Mouse (Mus musculus) left cerebral cortex, adult 9 months (tissue): ENCODE results near the gene Grap.

Experiments
- DNase-seq, 2 experiments: peaks; one replicate each; pipeline ENCODE4 v3.0.0; 2022; ENCODE audit warnings: low spot score in 2 of 2

The Grap gene

DNA sequence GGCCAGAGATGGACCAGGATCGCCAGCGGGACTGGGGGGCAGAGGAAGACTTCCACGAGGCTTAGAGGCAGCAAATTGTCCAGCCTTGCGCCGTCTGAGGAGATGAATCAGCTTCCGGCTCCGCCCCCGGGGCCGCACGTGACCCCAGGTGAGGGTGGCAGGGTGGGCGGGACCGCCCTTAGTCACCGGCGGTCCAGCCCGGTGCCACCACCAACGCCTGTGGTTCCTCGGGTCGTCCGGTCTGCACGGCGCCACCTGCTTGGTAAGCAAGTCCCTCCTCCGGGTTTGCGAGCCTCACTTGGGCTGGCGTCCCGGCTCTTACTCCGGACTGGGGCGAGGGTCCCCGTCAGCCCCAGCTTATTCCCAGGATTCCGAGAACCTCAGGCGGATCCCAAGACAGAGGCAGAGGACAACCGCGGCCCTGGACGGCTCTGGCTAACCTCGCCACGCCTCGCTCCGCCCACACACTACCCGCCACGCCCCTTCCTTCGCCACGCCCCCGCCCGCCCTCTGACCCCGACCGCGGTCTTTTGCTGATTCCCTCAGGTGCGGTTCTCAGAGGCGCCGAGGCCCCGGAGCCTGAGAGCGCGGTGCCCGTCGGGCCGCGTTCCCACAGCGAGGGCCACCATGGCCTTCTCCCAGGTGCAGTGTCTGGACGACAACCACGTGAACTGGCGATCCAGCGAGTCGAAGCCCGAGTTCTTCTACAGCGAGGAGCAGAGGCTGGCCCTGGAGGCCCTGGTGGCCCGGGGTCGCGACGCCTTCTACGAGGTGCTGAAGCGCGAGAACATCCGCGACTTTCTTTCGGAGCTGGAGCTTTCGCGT, 31.1 kb downstream of the Grap start, which contains the start of gene Fam83g:
Fam83g (plus strand) TSS at position 185 of the 825 bp plus-strand sequence.
- DNase-seq, result no peak

DNA sequence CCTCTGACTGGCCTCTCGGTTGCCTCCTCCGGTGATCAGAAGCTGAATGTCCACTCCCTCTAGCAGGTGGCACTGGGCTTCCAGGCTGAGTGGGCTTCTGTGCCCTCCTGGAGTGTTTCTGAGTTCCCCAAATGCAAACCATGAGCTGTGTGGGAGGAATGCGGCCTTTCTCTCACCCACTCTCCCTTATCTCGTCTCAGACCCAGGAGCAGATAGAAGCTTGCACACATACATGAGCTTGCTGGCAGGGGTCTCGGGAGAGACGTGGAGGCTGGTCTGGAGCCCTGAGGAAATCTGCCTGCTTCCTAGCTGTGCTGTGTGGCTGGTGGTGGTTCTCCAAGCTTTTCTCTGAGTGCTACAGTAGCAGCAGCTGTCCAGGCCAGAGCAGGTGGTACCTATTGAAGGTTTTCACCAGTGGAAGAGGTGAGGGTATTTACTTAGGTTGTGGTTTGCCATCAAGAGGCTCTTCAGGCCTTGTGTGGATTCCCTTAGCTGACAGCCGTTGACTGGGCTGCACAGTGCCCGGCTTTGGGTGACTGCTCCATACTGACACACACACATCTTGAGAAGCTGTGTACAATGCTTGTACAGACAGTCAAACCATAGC, 32.2 kb downstream of the Grap start:
- no peak for DNase-seq

DNA sequence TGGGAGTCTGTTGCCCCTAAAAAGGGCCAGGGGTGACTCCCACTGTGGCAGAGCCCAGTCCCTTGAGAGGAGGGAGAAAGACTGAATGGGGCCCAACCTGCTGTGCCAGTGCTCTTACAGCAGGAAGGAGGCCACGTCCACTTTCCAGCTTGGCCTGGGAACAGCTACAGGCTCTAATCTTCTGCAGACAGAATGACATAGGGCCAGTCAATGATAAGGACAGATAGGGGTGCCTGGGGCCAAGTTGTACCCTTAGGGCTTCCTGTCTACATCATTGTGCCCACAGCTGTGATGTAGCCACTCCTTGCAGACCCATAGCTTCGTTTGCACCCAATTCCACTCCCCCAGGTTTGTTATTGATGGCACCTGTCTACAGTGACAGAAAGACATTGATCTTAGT, 33.1 kb downstream of the Grap start:
- no peak for DNase-seq

GRCm38 (mm10) chr11:61686906-61687453, 33.9 kb downstream of the Grap start:
- DNase-seq, result no peak

GRCm38 (mm10) chr11:61687595-61687994, 34.5 kb downstream of the Grap start:
- DNase-seq, result no peak

DNA sequence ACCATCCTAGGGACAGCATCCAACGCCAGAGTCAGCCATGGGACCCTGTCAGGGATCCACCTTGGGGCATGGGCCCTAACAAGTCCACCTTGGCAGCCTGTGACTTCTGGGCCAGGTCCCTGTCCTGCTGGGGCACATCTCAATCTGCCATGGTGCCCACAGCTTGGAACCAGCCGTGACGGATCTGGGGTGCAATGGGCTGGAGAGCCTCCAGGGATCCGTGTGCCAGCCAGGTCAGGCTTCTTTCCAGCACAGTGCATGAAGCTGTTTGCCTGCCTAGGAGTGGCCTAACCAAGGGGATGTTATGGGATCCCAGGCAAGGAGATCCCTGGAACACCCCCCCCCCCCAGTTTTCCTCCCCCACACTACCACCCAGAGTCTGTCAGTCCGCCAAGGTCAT, 39.9 kb downstream of the Grap start:
- no peak for DNase-seq

GRCm38 (mm10) chr11:61698852-61699251, 45.8 kb downstream of the Grap start:
- DNase-seq, result no peak

- DNase-seq, result no peak
Measured at GRCm38 (mm10) chr11:61699460-61699859, 46.4 kb downstream of the Grap start.

- no peak for DNase-seq
Measured at GRCm38 (mm10) chr11:61699933-61700332, 46.9 kb downstream of the Grap start.

- DNase-seq, result no peak
Measured at GRCm38 (mm10) chr11:61701696-61702095, 48.6 kb downstream of the Grap start.

DNA sequence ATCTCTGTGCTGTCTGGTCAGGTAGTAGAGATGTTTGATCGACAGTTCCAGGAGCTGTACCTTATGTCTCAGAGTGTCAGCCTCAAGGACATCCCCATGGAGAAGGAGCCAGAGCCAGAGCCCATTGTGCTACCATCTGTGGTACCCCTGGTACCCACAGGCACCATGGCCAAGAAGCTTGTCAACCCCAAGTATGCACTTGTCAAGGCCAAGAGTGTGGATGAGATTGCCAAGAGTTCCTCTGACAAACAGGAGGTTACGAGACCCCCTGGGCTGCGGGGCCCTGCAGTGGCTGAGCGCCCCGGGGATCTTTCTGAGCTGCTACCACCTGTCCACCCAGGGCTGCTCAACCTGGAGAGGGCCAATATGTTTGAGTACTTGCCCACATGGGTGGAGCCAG, 49.4 kb downstream of the Grap start:
- no peak for DNase-seq

- no peak for DNase-seq
Measured at GRCm38 (mm10) chr11:61705581-61705980, 52.5 kb downstream of the Grap start.

DNA sequence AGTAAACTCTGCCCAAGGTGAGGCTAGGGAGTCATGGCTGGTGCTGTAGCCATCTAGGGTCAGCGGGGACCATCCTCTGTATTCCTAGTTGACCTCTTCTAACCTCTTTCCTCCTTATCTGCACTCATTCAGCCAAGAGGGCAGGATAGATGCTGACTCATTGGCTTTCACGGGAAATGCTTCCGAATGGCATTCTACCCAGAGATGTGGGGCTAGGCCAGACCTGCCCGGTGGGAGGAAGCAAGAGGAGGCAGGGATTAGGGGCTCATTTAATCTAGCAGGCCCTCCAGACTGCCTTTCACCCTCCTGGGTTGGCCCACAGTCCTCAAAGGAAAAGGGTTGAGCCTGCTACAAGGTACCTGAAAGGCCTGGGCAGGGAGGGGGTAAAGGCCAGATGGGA, 53.2 kb downstream of the Grap start:
- no peak for DNase-seq

GRCm38 (mm10) chr11:61708928-61709327, 55.9 kb downstream of the Grap start:
- DNase-seq, result no peak

- DNase-seq, result no peak
Measured at GRCm38 (mm10) chr11:61713157-61713855, 60.2 kb downstream of the Grap start.

- peak; percentile 36 to 83 for DNase-seq
Measured at GRCm38 (mm10) chr11:61714346-61715117, 61.5 kb downstream of the Grap start.

DNA sequence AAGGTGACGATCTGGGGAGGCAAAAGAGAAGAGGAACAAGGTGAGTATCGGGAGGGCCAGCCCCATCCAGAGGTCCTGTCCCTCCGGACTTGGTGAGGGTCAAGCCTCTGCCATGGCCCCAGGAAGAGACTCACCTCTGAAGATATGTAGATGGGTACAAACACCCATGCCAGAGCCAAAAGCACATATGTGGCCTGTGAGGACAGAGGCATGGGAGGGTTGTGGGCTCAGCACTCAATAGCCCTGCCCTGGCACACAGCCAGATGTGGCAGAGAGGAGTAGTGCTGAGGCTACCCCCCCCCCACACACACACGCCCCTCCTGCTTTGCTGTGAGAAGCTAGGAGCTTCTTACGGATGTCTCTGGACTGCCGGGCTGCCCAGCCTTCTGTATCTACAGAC, 62.1 kb downstream of the Grap start:
- DNase-seq, result no peak

DNA sequence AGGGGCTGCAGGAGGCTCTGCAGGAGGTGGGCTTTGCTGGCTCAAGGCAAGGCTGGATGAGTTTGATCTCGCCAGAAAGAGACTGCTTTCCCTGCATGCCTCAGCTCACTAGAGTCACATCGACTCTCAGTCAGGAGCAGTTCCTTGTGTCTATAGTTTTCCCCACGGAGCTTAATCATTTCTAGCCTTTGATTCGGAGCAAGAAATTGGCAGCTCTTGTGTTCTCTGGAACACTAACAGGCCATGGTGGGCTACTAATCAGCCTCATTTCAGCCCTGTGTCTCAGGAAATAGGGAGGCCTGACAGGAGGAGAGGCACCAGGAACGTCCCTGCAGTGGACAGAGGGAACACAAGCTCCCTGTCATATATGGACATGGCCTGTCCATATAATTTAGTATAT, 64.9 kb downstream of the Grap start:
- no peak for DNase-seq

- DNase-seq, result no peak
Measured at GRCm38 (mm10) chr11:61719387-61719786, 66.3 kb downstream of the Grap start.

DNA sequence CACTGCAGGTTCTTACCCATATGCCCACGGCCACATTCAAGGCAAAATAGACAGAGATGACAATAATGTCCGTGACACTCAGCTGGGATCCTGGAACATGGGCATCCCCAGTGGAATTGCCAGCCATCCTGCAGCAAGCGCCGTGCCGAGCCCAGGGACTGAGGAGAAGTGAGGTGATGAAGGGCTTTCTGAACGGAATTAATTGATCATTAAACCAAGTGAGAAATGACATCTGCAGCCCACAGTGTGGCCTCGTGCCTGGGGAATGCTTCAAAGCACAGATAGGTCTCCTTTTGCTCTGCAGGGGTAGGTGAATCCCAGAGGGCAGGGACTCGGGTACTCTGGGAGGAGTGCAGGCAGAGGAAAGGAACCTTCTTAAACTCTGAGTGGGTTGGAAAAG, 66.8 kb downstream of the Grap start:
- no peak for DNase-seq

- DNase-seq, result no peak
Measured at GRCm38 (mm10) chr11:61720636-61721035, 67.6 kb downstream of the Grap start, which contains the start of gene Slc5a10. Slc5a10 (minus strand) TSS chr11:61720826.

DNA sequence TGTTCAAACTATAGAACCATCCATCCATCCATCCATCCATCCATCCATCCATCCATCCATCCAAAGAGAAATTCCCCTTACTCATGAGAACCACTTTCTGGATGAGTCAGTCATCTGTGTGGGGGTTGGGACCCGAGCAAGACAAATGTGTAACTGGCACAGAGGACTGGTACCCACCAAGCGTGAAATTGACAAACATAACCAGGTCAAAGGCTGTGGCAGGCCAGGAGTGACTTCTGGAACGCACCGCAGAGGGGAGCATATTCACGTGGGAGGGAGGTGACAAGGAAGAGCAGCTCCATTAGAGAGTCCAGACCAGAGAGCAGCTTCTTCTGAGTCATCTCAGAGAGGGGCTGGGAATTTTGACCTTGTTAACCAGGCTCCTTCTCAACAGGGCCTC, 69.0 kb downstream of the Grap start:
- no peak for DNase-seq
